Mouse (Mus musculus) testis, postnatal 14 days (tissue): Measurements from ENCODE around the gene Fgfr2.
"Not testable (repeated sequence)": the region's sequence is repeated elsewhere in the genome, so short reads cannot be mapped to it uniquely, and the experiment has no call there.

Experiments
- DNase-seq: peaks from one replicate; pipeline ENCODE4 v3.0.0; 2021; ENCODE audit warnings: low spot score

Gene Fgfr2

DNA sequence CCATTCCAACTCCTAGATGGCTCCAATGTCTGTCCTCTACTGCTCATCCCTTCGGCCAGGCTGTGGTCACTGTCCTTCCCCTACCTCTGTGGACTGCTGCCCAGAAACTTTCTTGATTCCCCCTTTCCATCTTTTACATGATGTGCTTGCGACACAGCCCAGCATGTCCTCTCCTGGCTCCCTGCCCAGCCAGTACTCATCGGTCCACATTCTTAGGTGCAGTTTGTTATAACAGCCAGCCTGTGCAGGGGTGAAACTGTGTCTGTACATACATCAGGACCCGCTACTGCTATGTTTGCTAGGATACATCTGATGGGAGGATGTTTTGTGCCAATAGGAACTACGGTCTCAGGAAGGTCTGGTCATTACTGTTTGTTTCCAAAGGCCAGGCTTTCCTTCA is 2949.2 kb downstream of the Fgfr2 start:
- DNase-seq, result peak; percentile 18

- no peak for DNase-seq
These were observed 2953.0 kb downstream of the Fgfr2 start for GRCm38 (mm10) chr7:130170144-130170543.

DNA sequence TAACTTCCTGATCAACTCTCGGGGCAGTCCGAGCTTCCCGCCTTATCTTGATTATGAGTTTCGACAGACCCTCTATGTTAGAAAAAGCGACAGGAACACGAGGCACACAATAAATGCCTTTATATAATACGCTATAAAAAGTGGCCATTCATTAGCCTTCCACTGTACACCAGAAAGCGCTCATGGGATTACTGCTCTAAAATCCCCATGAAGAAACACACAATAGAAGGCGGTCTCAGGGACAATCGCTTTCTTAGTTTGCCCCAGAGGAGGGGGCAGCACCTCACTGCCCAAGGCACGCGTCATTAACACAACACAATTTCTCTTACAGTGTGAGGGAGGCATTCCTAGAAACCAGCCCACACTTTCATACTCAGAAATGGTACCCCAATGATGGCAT is 2954.9 kb downstream of the Fgfr2 start:
- no peak for DNase-seq

DNA sequence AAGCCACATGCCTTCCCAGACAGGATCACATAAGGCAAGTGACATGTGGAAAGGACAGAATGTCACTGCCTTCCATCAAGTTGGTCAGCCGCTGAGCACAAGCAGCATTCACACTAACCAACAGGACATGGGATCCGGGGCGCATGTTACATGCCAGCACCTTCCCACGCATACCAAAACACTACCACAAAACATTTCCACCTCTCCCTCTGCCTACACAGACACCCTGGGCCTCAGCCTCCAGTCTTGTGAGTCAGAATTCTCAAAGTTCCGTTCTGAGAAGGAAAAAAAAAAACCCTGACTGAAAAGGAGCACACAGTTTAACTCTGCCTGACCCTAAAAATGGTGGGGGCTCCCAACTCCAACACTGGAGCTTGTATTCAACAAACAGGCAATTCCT is 2955.9 kb downstream of the Fgfr2 start:
- no peak for DNase-seq

DNA sequence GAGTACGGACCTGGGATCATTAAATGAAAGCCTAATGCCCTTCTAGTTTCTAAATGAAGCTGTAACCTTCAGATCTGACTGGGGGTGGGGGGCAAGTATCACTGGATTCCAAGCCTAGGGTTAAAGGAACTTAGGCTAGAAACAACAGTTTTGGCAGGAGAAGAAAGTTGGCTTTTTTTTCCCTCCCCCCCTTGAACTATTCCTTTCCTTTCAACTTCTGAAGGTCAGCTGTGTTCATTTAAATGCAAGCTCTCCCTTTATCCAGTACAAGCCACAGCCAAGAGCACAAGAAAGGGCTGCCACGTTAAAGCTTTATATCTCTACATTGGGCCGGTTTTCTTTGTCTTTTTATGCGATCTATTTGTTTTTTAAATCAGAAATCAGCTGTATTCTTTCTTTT is 2957.0 kb downstream of the Fgfr2 start:
- no peak for DNase-seq

DNA sequence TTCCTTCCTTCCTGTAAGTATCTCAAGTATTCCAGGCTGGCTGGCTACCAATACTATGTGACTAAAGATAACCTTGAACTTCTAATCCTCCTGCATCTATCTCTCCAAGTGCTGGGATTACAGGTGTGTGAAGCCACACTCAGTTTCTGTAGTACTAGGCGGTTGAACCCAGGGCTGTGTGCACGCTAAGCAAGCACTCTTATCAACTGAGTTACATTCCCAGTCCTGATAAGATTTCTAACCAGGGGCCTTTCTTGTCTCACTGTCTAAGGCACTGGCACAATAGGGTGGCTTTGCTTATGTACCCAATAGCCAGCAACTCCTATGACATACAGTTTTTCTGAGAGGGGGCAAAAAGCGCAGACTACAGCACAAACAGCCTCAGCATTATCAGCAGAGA is 2957.7 kb downstream of the Fgfr2 start:
- DNase-seq, result no peak

DNA sequence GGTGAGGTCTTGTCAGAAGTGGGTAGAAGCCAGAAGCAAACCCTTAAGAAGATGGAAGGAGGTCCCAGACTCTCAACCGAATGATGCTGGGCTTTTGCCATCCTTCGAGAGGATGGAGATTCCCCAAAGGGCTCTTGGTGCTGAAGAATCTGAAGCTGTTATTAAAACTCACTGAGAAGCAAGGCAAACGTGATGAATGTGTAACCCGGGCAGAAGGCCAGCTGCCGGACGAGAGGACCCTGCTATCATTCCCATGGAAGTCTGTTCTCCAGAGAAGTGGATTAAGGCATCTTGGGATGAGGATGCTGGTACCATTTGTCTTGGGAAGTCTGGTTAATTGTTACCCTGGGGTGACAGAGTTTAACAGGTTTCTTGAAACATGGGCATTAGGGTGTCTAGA is 2960.4 kb downstream of the Fgfr2 start:
- DNase-seq, result no peak

GRCm38 (mm10) chr7:130161581-130161980 is 2961.6 kb downstream of the Fgfr2 start:
- DNase-seq, result no peak

DNA sequence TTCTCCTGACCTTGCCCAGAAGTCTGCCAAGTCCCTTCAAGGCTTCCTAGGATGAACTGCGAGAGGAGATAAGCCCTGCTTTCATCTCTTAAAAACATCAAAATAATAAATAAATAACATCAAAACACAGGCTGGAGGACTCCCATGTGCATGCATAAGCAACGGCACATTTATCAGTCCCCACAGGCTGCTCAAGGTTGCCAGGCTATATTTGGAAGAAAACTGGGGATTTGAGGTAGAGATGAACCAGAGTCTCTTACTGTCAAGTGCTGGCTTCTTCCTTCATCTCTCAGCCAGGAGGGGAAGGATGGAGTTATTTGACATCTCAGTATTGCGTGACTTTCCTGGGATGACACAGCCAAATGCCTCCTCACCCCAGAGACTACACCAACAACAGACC is 2964.3 kb downstream of the Fgfr2 start:
- DNase-seq, result no peak

- no peak for DNase-seq
These were observed 2969.7 kb downstream of the Fgfr2 start for GRCm38 (mm10) chr7:130153363-130153969.

DNA sequence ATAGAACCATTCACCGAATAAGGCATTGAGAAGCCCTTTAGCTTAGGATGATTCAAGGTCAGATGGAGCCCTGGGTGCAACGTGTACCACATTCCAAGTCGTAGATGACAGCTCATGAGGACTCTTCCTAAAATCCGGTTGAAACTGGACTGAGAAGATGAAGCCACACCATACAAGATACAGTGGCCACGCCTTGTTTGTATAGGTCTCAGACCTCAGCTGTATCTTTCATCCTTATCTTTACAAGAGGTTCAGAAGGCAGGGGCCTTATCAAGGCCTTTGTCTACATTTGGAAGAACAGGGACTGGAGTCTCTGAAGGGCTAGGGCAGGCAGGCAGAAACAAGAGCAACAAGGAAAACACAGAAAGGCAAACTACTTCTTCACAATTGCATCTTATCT is 2974.2 kb downstream of the Fgfr2 start:
- DNase-seq, result no peak

- DNase-seq, result no peak
These were observed 2975.9 kb downstream of the Fgfr2 start for GRCm38 (mm10) chr7:130147230-130147629.

GRCm38 (mm10) chr7:130145211-130145610 is 2977.9 kb downstream of the Fgfr2 start:
- DNase-seq, result no peak

- DNase-seq, result no peak
These were observed 2979.8 kb downstream of the Fgfr2 start for GRCm38 (mm10) chr7:130143371-130143770.

DNA sequence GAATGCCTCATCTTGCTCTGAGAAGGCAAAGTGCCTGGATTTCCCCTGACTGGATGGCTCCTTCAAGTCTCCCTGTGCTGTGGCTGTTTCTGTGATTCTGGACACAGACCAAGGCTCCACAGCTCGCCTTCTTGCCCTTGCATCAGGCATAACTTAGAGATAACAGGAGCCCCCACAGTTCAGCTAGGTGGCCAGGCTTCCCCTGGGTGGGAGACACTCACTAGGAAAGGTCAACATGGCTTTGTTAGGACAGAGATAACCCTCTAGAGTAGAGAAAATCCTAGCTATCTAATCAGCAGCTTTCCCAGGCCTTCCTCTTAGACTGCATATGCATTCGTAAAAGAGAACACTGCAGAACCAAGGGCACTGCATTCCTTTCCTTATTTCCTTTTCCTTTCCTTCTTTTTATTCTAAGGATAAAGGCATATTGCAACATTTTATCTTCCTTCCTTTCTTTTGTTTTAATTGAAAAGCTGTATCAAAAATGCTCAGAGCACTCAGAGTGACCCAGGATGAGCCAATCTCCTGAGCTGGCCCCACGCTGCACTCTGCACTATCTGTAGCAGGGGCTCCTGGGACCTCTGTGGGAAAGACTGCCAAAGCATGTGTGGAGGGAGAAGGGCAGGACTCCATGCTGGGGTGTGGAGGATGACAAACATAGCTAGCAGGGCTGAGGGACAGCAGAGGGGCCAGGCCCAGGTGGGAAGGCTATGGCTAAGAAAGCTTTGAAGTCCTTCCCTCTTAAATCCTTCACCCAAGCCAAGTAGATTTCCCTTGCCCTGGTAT is 2981.9 kb downstream of the Fgfr2 start:
- DNase-seq, result peak; percentile 13

GRCm38 (mm10) chr7:130134924-130135365 is 2988.2 kb downstream of the Fgfr2 start:
- no peak for DNase-seq

DNA sequence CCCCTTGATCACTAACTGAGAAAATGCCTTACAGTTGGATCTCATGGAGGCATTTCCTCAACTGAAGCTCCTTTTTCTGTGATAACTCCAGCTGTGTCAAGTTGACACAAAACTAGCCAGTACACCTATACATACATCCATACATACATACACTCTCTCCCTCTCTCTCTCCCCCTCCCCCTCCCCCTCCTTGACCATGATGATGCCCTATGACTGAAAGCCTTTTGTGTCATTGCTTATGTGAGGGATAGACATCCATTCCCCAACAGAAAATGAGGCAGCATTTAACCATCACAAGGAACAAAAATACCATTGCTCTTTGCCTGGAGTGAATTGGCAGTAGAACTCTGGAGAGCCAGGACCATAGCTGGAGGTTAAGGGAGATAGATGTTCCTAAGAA is 2988.7 kb downstream of the Fgfr2 start:
- DNase-seq, result not testable (repeated sequence)

- DNase-seq, result no peak
These were observed 2992.9 kb downstream of the Fgfr2 start for GRCm38 (mm10) chr7:130130226-130130625.

DNA sequence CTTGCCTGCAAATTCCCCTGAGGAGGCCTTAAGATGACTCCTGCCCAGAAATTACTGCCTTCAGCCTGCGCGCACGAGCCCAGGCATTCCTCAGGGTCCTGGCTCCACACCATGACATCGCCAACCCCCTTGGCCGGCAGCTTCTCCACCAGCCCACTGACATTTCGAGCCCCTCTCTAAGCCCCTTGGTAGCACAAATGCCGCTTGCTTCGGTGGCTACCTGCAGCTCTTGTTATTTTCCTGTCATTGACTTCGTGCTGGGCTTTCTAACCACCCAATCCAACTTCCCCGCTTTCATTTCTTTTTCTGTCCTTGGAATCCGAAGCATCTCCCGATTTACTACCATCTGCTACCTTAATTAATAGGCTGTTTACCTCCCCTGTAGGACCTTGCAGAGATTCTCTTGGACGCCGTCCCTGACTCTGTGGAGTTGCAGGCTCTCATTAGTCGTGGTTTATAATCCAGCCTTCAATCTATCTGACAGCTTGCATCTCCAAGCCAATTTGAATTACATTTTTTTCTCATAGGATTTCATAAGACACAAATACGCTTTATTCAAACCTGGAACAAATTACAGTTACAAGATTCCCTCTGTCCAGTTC is 2993.7 kb downstream of the Fgfr2 start:
- DNase-seq, result no peak

GRCm38 (mm10) chr7:130121507-130121906 is 3001.6 kb downstream of the Fgfr2 start:
- DNase-seq, result no peak

GRCm38 (mm10) chr7:130119466-130119865 is 3003.7 kb downstream of the Fgfr2 start:
- no peak for DNase-seq

GRCm38 (mm10) chr7:130118726-130119125 is 3004.4 kb downstream of the Fgfr2 start:
- DNase-seq, result no peak

DNA sequence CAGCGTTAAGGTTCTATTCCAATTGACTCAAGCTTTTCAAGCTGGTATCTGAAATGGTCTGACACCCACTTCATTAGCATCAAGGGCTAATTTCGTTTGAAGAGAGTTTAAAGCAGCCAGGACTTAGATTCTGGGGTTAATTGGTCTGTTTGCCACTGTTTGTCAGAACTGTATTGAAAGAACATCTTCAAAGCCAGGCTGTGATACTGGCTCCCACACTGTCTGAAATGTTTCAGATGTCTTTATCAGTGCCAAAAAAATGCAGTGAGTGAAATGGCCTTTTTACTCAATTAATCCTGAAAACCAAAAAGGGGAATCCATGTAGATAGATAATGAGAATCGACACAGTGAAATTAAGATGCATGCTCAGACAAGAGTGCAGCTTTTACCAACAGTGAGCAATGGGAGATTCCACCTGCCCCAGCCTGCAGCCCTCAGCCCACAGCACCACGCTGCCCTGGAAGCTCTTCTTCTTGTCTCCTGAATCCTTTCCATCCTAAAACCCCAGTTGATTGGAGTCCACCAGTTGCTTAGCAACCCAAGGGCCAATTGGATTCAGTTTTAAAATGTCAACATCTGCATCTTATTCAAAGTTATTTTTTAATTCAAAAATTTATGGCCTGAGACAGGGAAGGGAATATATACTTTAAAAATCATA is 3005.6 kb downstream of the Fgfr2 start:
- no peak for DNase-seq
